In the genomic region with DNA sequence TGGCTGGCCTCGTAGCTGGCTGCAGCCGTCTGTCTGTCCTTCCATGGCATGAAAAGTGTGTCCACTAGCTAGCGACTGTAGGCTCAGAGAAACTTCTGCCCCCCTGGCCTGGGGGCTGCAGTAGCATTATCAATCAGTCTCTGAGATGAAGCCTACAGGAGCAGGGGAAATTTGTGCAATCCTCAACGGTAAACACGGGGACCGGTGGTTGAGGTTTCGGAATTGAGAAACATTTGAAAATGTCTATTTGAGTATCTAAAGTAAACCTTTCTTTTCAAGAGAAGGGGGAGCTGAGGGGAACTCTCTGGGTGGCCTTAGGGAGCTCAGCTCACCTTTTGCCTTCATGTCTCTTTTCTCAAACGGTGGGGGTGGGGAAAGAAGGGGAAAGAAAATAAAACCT, we compare ENCODE assay signal across 10 mouse cellular contexts.
A peak's percentile ranks its signal among the peaks of the same experiment; 100 is the strongest.
DNase-seq lines count a peak whose midpoint lies in the region; ATAC-seq and TF ChIP-seq lines count a peak whose summit lies in the region.
"Had no signal": no experiment of that assay in that cellular context is flagged by ENCODE, and none has a peak within 500 bp of the region (broad histone marks: within the 10 kb centered on the region; RNA-seq: fewer than 3 reads in every experiment).

No protein-coding gene starts in this region.

- 12% methylated on average over 8 of the region's 8 CpGs for WGBS in lung, embryonic 15.5 days
- 32% methylated on average over 8 of the region's 8 CpGs for WGBS in intestine, embryonic 15.5 days
- 50% methylated on average over 8 of the region's 8 CpGs for WGBS in liver, postnatal 0 days (ENCODE audit: insufficient replicate concordance)
- 13% methylated on average over 8 of the region's 8 CpGs for WGBS in stomach, embryonic 15.5 days
- 72% methylated on average over 8 of the region's 8 CpGs for WGBS in heart, embryonic 11.5 days (ENCODE audit: insufficient replicate concordance)

- H3K4me1 ChIP-seq in lung, embryonic 15.5 days = peaks cover 15% of the 10 kb centered on the region
- 0 out of 2 replicates have a peak, but pooled peaks cover 2% of the 10 kb centered on the region for H3K4me1 ChIP-seq in intestine, embryonic 15.5 days (replicated peaks)
- no peaks in the 10 kb centered on the region; the same call in 1 of the 2 replicates for H3K4me1 ChIP-seq in liver, postnatal 0 days (ENCODE audit: insufficient read depth)
- H3K4me1 ChIP-seq in stomach, embryonic 15.5 days = no peaks in the 10 kb centered on the region
- H3K4me1 ChIP-seq in heart, embryonic 11.5 days (ENCODE audit: control insufficient read depth, insufficient read depth, low read length) = no peaks in the 10 kb centered on the region
- H3K4me1 ChIP-seq: midbrain, embryonic 12.5 days had no signal

- no peak for TF ChIP-seq EP300 in liver, postnatal 0 days (IDR thresholded peaks at IDR 0.05; ENCODE audit: low read depth)

- TF ChIP-seq CTCF in liver, postnatal 0 days (IDR thresholded peaks at IDR 0.05; ENCODE audit: low read depth) = no peak

- no peak for ATAC-seq in lung, embryonic 15.5 days (ENCODE audit: borderline replicate concordance, extremely low read depth, low FRiP score, low TSS enrichment)
- no peak for ATAC-seq in intestine, embryonic 15.5 days
- ATAC-seq in liver, postnatal 0 days = peak; percentile 74
- ATAC-seq in stomach, embryonic 15.5 days (ENCODE audit: insufficient read depth, low FRiP score, low read depth) = no peak
- no peak for ATAC-seq in heart, embryonic 11.5 days (replicated peaks; ENCODE audit: insufficient number of reproducible peaks, low FRiP score, low TSS enrichment)

- H3K27ac ChIP-seq in lung, embryonic 15.5 days = no peak overlapping the region
- no peak overlapping the region for H3K27ac ChIP-seq in intestine, embryonic 15.5 days
- no peak overlapping the region for H3K27ac ChIP-seq in liver, postnatal 0 days (ENCODE audit: low read depth)
- no peak overlapping the region for H3K27ac ChIP-seq in stomach, embryonic 15.5 days
- H3K27ac ChIP-seq in heart, embryonic 11.5 days (ENCODE audit: low read depth, low read length) = no peak overlapping the region
- H3K27ac ChIP-seq: midbrain, embryonic 12.5 days had no signal

- no peaks in the 10 kb centered on the region for H3K36me3 ChIP-seq in lung, embryonic 15.5 days
- no peaks in the 10 kb centered on the region for H3K36me3 ChIP-seq in intestine, embryonic 15.5 days
- no peaks in the 10 kb centered on the region for H3K36me3 ChIP-seq in liver, postnatal 0 days (replicated peaks; ENCODE audit: insufficient read depth, low read length)
- H3K36me3 ChIP-seq in stomach, embryonic 15.5 days = no peaks in the 10 kb centered on the region
- H3K36me3 ChIP-seq in heart, embryonic 11.5 days (ENCODE audit: control insufficient read depth, insufficient read depth, low read length) = no peaks in the 10 kb centered on the region
- H3K36me3 ChIP-seq: midbrain, embryonic 12.5 days had no signal

- H3K4me3 ChIP-seq in lung, embryonic 15.5 days = peak overlapping the region; percentile 12
- no peak overlapping the region for H3K4me3 ChIP-seq in intestine, embryonic 15.5 days (replicated peaks)
- H3K4me3 ChIP-seq in liver, postnatal 0 days (ENCODE audit: low read depth, low read length) = no peak overlapping the region
- H3K4me3 ChIP-seq in stomach, embryonic 15.5 days (replicated peaks) = no peak overlapping the region
- no peak overlapping the region for H3K4me3 ChIP-seq in heart, embryonic 11.5 days (ENCODE audit: low read depth, low read length)
- H3K4me3 ChIP-seq: midbrain, embryonic 12.5 days had no signal

- H3K9ac ChIP-seq in lung, embryonic 15.5 days = no peak overlapping the region
- no peak overlapping the region for H3K9ac ChIP-seq in intestine, embryonic 15.5 days
- no peak overlapping the region for H3K9ac ChIP-seq in liver, postnatal 0 days (replicated peaks)
- H3K9ac ChIP-seq in stomach, embryonic 15.5 days = no peak overlapping the region
- no peak overlapping the region for H3K9ac ChIP-seq in heart, embryonic 11.5 days (ENCODE audit: low read depth, low read length)
- H3K9ac ChIP-seq: midbrain, embryonic 12.5 days had no signal

- H3K27me3 ChIP-seq in lung, embryonic 15.5 days = no peaks in the 10 kb centered on the region
- H3K27me3 ChIP-seq in intestine, embryonic 15.5 days (replicated peaks) = no peaks in the 10 kb centered on the region
- H3K27me3 ChIP-seq in liver, postnatal 0 days (ENCODE audit: insufficient read depth, low read length) = no peaks in the 10 kb centered on the region
- peaks cover 2% of the 10 kb centered on the region; the same call in 1 of the 2 replicates for H3K27me3 ChIP-seq in stomach, embryonic 15.5 days (replicated peaks)
- no peaks in the 10 kb centered on the region for H3K27me3 ChIP-seq in heart, embryonic 11.5 days (ENCODE audit: control insufficient read depth, insufficient read depth, low read length)

- H3K9me3 ChIP-seq in lung, embryonic 15.5 days = no peaks in the 10 kb centered on the region
- no peaks in the 10 kb centered on the region for H3K9me3 ChIP-seq in intestine, embryonic 15.5 days
- no peaks in the 10 kb centered on the region for H3K9me3 ChIP-seq in liver, postnatal 0 days (ENCODE audit: low read length)
- H3K9me3 ChIP-seq in stomach, embryonic 15.5 days = no peaks in the 10 kb centered on the region
- H3K9me3 ChIP-seq in heart, embryonic 11.5 days (replicated peaks; ENCODE audit: control insufficient read depth, low read length) = no peaks in the 10 kb centered on the region
- H3K9me3 ChIP-seq: midbrain, embryonic 12.5 days had no signal

- no peak for DNase-seq in lung, postnatal 4 days
- no peak for DNase-seq in liver, postnatal 0 days
- DNase-seq in layer of hippocampus, adult 9-10 months (ENCODE audit: low spot score) = no peak
- no peak for DNase-seq in layer of hippocampus, adult 8-10 months (ENCODE audit: low spot score in 2 of 2)
- DNase-seq: right cerebral cortex, adult 18-20 months had no signal

- peak overlapping the region; percentile 50 for H3K4me2 ChIP-seq in lung, embryonic 15.5 days
- H3K4me2 ChIP-seq in intestine, embryonic 15.5 days (replicated peaks) = peak overlapping the region; percentile 29
- peak overlapping the region; percentile 54 for H3K4me2 ChIP-seq in liver, postnatal 0 days (ENCODE audit: low read depth, low read length)
- peak overlapping the region; percentile 37; the same call in 1 of the 2 replicates for H3K4me2 ChIP-seq in stomach, embryonic 15.5 days
- no peak overlapping the region for H3K4me2 ChIP-seq in heart, embryonic 11.5 days
